Mouse (Mus musculus): ENCODE results near the gene Ddx17.

The Ddx17 gene

DNA sequence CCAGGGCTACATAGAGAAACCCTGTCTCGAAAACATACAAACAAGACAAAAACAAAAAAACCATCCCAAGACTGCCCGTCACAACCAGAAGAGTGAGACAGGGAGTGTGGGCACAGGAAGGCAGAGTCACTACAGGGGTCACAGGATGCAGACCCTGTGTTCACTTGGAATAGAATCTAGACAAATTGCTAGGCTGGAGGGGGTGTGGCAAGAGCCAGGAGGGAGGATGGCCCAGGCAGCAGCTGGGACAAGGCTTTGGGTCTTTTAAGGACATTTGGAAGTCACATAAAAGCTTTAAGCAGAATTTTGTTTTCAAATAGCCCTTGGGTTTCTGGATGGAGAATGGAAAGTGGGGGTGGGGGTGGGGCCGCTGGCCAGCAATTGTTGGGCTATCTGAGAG is 28.0 kb downstream of the Ddx17 start:
- DNase-seq: no peak

- DNase-seq: no peak
Measured at GRCm38 (mm10) chr15:79517710-79518109, 28.8 kb downstream of the Ddx17 start.

DNA sequence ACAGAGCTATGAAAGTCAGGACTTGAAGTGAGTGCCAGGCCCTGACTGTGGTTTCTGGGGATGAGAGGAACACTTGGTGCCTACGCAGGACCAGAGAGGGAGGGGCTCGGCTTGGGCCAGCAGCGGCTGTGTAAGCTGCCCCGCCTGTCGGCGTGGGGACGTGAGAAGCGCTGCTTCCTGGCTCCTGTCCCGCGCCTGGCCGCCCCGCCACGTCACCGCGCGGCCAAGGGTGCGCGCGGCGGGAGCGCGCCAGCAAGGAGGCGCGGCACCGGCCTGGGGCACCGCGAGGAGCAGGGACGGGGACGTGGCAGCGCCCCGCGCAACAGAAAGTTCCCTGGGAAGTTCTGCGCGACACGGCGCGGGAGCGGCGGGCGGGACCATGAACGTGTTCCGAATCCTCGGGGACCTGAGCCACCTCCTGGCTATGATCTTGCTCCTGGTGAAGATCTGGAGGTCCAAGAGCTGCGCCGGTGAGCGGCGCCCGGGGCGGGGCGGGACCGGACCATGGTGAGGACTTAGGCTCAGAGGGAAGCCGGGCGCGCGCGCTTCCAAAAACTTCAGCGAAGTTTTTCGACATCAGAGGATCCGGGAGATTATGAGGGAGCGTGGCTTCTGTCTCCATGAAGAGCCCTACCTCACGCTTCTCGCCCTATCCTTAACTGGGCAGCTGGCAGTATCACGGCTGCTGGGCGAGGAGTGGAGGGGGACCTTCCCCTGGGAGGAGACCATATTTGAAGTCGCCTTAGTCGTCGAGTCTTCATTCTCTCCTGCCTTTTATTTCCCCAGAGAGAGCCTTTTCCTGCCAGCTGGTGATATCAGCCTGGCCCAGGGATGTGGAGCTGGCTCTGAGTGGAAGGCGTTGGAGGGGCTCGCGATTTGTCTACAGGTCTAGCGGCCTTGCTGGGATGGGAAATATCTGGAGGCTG is 30.1 kb downstream of the Ddx17 start, which contains the start of gene Kdelr3:
Kdelr3 (plus strand) TSS at position 241 of the 926 bp plus-strand sequence.
- DNase-seq: no peak

DNA sequence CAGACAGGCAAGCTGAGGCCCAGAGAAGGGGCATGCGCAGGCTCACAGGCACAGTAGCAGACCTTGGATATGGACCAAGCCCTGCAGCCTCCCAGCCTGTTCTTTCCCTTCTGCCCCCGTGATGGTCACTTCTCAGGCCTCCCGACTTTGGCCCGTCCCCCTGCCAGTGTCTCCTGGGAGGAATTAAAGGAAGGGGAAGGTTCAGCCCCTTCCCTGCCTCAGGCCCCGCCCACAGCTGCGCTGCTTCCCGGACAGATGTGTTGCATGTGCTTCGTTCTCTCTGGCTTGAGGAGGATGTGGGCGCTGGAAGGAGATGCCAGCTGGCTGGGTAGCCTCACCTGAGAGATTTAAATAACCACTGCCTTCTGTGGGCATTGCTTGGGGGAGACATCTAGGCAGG is 32.6 kb downstream of the Ddx17 start:
- no peak for DNase-seq

- DNase-seq: peak in 1 of 2 experiments; percentile 27
Measured at GRCm38 (mm10) chr15:79511553-79512320, 34.8 kb downstream of the Ddx17 start.

DNA sequence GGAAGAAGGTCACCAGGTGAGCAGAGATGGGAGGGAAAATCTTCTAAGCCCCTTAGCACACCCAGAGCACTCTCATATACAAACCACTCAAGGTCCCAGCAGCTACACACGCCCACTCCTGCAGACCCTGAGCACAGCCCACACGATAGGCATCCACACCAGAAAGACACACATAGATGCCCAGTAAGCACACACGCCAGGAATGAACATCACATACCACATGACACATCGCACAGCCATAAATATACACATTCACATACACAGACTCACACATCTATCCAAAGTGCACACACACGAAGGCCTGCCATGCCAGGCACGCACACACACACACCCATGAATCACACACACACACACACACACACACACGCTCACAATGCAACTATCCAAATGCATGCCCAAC is 36.1 kb downstream of the Ddx17 start:
- DNase-seq: no peak

DNA sequence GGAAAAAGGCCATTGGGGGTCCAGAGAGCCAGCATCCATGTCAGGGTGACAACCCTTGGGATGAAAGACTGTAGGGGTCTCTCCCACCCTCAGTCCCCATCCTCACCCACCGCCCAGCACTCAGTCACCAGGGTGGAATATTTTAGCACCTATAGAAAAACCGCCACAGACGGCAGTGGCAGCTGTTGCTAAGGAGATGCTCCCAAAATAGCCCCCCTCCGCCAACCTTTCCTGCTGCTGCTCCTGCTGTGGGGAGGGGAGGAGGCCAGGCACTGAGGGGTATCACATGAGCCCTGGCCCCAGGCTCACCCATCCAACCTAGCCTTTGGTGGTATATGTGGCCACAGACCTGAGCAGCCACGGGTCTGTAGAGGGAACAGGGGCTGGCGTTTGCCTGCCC is 36.5 kb downstream of the Ddx17 start:
- no peak for DNase-seq

GRCm38 (mm10) chr15:79507055-79507828 is 39.3 kb downstream of the Ddx17 start:
- no peak for DNase-seq

- no peak for DNase-seq
Measured at GRCm38 (mm10) chr15:79506460-79506859, 40.1 kb downstream of the Ddx17 start.

GRCm38 (mm10) chr15:79505616-79506283 is 40.8 kb downstream of the Ddx17 start:
- DNase-seq: no peak

DNA sequence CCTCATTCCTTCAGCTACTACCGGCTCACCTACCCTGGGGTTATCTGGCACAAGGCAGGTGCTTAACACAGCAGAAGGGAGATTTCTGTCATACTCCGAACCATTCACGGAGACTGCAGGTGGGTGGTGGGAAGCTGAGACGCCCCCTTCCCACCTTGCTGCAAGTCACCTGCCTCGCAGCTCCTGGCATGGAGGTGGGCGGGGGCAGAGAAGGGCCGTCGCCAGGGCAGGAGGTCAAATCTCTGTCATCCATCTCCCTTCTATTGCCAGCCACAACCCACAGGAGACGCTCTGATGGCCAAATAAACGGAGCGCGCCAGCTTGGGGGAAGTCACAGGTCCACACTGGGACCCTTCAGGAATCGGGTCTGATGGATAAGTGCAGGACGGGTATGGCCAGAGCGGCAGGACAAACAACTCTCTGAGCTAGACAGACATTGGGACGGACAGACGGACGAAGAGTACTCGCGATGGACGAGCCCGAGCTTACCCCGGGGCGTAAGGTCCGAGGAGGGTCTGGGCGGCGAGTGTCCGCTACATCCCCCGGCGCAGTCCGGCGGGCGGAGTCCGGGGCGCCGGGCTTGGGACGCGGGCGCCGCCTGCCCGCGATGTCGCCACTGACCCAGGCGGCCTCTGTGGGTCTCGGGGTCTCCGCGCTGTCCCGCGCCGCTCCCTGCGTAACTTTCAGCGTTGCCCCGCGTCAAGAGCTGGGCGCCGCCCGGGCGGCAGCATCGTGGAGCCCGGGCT is 41.7 kb downstream of the Ddx17 start, which contains the start of gene Kcnj4:
Kcnj4 (minus strand) TSS at position 535 of the 746 bp plus-strand sequence.
- no peak for DNase-seq

DNA sequence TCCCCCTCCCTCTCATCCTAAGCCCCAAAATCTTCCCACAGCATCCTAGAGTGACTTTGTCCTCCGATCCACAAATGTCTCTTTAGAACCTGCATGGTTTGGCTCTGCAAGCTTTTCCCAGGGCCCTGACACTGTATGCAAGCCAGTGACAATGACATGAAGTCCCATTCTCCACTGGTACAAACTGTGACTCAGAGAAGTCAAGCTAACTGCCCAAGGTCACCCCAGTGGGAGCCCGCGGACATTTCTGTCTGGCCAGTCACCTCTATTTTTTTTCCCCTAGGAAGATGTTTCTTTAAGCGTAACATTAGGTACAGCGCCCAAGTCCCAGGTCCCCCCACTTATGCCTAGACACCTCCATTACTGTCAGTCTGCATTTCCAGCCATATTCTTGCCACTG is 43.1 kb downstream of the Ddx17 start:
- DNase-seq: no peak

GRCm38 (mm10) chr15:79502891-79503341 is 43.6 kb downstream of the Ddx17 start:
- no peak for DNase-seq

DNA sequence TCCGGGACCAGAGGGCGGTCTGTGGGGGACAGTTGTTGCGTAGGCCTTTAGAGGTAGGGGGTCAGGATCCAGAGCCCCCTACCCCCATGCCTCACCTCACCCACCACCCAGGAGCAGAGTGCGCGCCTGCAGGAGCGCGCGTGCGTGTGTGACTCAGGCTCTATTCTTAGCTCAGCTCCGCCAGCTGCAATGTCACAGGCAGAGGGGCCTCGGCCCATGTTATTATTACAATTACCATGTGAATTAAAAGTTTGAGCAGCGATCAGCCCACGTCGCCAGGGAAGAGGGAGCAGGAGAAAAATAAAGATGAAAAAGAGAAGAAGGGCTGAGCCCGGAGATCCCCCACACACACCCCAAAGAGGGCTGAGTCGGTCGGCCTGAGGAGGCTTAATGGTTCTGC is 46.4 kb downstream of the Ddx17 start:
- no peak for DNase-seq

- no peak for DNase-seq
Measured at GRCm38 (mm10) chr15:79493527-79493926, 53.0 kb downstream of the Ddx17 start.

GRCm38 (mm10) chr15:79489463-79489862 is 57.1 kb downstream of the Ddx17 start:
- DNase-seq: no peak

- no peak for DNase-seq
Measured at GRCm38 (mm10) chr15:79481181-79481688, 65.3 kb downstream of the Ddx17 start.

All from spleen, adult 18-20 months (tissue).